Mouse (Mus musculus): ENCODE results near the gene Cnrip1. TPM values are rescaled to one million over a fixed set of nuclear protein-coding genes. Genes with fewer than 3 reads are reported as not detected.

The Cnrip1 gene
- polyA plus RNA-seq, 1 experiment from 2014 or later: 3.3 TPM

GRCm38 (mm10) chr11:17106936-17107335 is 55.5 kb downstream of the Cnrip1 start:
- DNase-seq (ENCODE audit: low spot score): no peak

- DNase-seq (ENCODE audit: low spot score): no peak
These were observed 56.0 kb downstream of the Cnrip1 start for GRCm38 (mm10) chr11:17107359-17107758.

GRCm38 (mm10) chr11:17112419-17113090 is 61.2 kb downstream of the Cnrip1 start:
- DNase-seq (ENCODE audit: low spot score): no peak

GRCm38 (mm10) chr11:17126418-17126817 is 75.0 kb downstream of the Cnrip1 start:
- no peak for DNase-seq (ENCODE audit: low spot score)

Other genes with a start within 250 kb of the Cnrip1 start
- gene Fbxo48, start 100.2 kb upstream of the Cnrip1 start, polyA plus RNA-seq (2015; fragmentation: Nextera tagmentation; extraction: Ambion mirVana): 2.2 and 2.3 TPM in 2 replicates
- gene Plek, start 795 bp downstream of the Cnrip1 start, polyA plus RNA-seq (2015; fragmentation: Nextera tagmentation; extraction: Ambion mirVana): 3.8 and 4.1 TPM in 2 replicates
- 126 and 145 TPM in 2 replicates for gene Ppp3r1, start 107.7 kb downstream of the Cnrip1 start, polyA plus RNA-seq (2015; fragmentation: Nextera tagmentation; extraction: Ambion mirVana)
- 37.3 and 39.1 TPM in 2 replicates for gene Wdr92, start 130.5 kb downstream of the Cnrip1 start, polyA plus RNA-seq (2015; fragmentation: Nextera tagmentation; extraction: Ambion mirVana)
- gene Pno1, start 160.0 kb downstream of the Cnrip1 start, polyA plus RNA-seq (2015; fragmentation: Nextera tagmentation; extraction: Ambion mirVana): 73.9 and 75.0 TPM in 2 replicates
- gene C1d, start 206.0 kb downstream of the Cnrip1 start, polyA plus RNA-seq (2015; fragmentation: Nextera tagmentation; extraction: Ambion mirVana): 122 and 124 TPM in 2 replicates

Data from thymus, postnatal 0 days (tissue).